Mouse (Mus musculus) cerebellum, adult 9-10 months (tissue): ENCODE data around the gene Smad5.

Experiments
- DNase-seq: peaks from one replicate; pipeline ENCODE4 v3.0.0; 2022

Smad5 gene

GRCm38 (mm10) chr13:56757201-56757600, 54.4 kb downstream of the Smad5 start:
- no peak for DNase-seq

GRCm38 (mm10) chr13:56758492-56758891, 55.7 kb downstream of the Smad5 start:
- peak; percentile 70 for DNase-seq

GRCm38 (mm10) chr13:56762446-56763229, 59.8 kb downstream of the Smad5 start:
- no peak for DNase-seq

GRCm38 (mm10) chr13:56765284-56766032, 62.6 kb downstream of the Smad5 start:
- DNase-seq: no peak

GRCm38 (mm10) chr13:56766211-56766610, 63.4 kb downstream of the Smad5 start:
- no peak for DNase-seq

- DNase-seq: no peak
Observed at GRCm38 (mm10) chr13:56769431-56769830, 66.6 kb downstream of the Smad5 start.

- DNase-seq: peak; percentile 7
Observed at GRCm38 (mm10) chr13:56770136-56770578, 67.3 kb downstream of the Smad5 start.

- no peak for DNase-seq
Observed at GRCm38 (mm10) chr13:56770786-56771185, 68.0 kb downstream of the Smad5 start.

GRCm38 (mm10) chr13:56772592-56772991, 69.8 kb downstream of the Smad5 start:
- DNase-seq: no peak

GRCm38 (mm10) chr13:56773262-56773870, 70.6 kb downstream of the Smad5 start:
- DNase-seq: no peak

- DNase-seq: no peak
Observed at GRCm38 (mm10) chr13:56774304-56774703, 71.5 kb downstream of the Smad5 start.

- DNase-seq: no peak
Observed at GRCm38 (mm10) chr13:56780746-56781469, 78.1 kb downstream of the Smad5 start.

GRCm38 (mm10) chr13:56781697-56782096, 78.9 kb downstream of the Smad5 start:
- DNase-seq: no peak

GRCm38 (mm10) chr13:56782621-56783020, 79.8 kb downstream of the Smad5 start:
- DNase-seq: no peak

GRCm38 (mm10) chr13:56790683-56791082, 87.9 kb downstream of the Smad5 start:
- DNase-seq: no peak
